Mouse (Mus musculus): ENCODE data around the gene Tmem106a.

DNA sequence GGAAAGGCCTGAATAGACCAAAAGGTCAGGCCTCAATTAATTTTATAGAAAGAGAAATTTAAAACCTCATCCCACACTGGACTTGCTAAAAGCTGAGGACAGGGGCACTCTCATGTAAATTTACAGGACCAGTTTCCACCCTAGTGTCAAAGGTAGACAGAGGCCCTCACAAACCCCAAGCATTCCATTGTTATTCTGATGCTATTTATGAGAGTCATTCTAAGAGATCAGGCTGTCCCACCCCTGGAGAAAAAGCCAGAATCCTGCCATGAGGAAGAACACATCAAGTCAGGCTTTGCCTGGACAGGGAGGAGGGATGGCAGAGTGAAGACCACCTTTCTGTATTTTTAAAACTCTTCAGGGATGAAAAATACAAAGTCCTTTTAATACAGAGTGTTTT, 33.5 kb upstream of the Tmem106a start:
- TF ChIP-seq POLR2A (IDR thresholded peaks at IDR 0.05; ENCODE audit: insufficient read depth, low read depth, low read length), result no peak
- TF ChIP-seq CTCF (IDR thresholded peaks at IDR 0.05), result no peak
- no peak for TF ChIP-seq EP300 (IDR thresholded peaks at IDR 0.05; ENCODE audit: insufficient read depth, low read depth, low read length)
